Mouse (Mus musculus) ES-Bruce4 (cell line): ENCODE results near the gene Adcy5. TPM values are rescaled to one million over a fixed set of nuclear protein-coding genes. Genes with fewer than 3 reads are reported as not detected.

Experiments used
- H3K27ac ChIP-seq: 2 replicates; pipeline ENCODE4 v1.5.1; 2012; ENCODE audit warnings: low read length, inconsistent platforms; ENCODE audit not compliant: insufficient read depth
- H3K27me3 ChIP-seq: 2 replicates; pipeline ENCODE4 v1.6.1; 2012; ENCODE audit warnings: mild to moderate bottlenecking, low read length, inconsistent platforms; ENCODE audit not compliant: control insufficient read depth, poor library complexity, insufficient read depth, severe bottlenecking
- H3K36me3 ChIP-seq: 2 replicates; pipeline ENCODE4 v1.6.1; 2012; ENCODE audit warnings: inconsistent platforms, mild to moderate bottlenecking, low read length, moderate library complexity; ENCODE audit not compliant: control insufficient read depth, poor library complexity, insufficient read depth, severe bottlenecking
- H3K4me1 ChIP-seq: one replicate; pipeline ENCODE4 v1.8.1; 2011; ENCODE audit warnings: low read length; ENCODE audit not compliant: control insufficient read depth, insufficient read depth
- H3K4me3 ChIP-seq: 2 replicates; pipeline ENCODE4 v1.5.1; 2011; ENCODE audit warnings: low read depth, mild to moderate bottlenecking, low read length
- H3K9ac ChIP-seq: 2 replicates; pipeline ENCODE4 v1.6.1; 2012; ENCODE audit warnings: low read depth, mild to moderate bottlenecking, inconsistent platforms; ENCODE audit not compliant: poor library complexity, severe bottlenecking
- H3K9me3 ChIP-seq: replicated peaks from 2 replicates; pipeline ENCODE4 v1.6.1; 2012; ENCODE audit warnings: mild to moderate bottlenecking, low read length, inconsistent platforms; ENCODE audit not compliant: control insufficient read depth, poor library complexity, insufficient read depth, severe bottlenecking
- CTCF ChIP-seq: IDR thresholded peaks from one replicate; pipeline ENCODE4 v1.8.1; 2011; ENCODE audit warnings: low read depth, low read length
- EP300 ChIP-seq: IDR thresholded peaks from 2 replicates; pipeline ENCODE4 v1.6.1; 2011; ENCODE audit warnings: low read depth, low read length; ENCODE audit not compliant: insufficient read depth
- POLR2A ChIP-seq: IDR thresholded peaks from one replicate; pipeline ENCODE4 v1.8.1; 2011; ENCODE audit warnings: low read length; ENCODE audit not compliant: insufficient read depth
- polyA plus RNA-seq: library from polyadenylated mRNA; stranded (reverse); fragments of >200 nt; gene quantifications from 2 replicates; pipeline ENCODE4 v1.2.4, GENCODE M21; 2011; ENCODE audit warnings: low read depth; ENCODE audit not compliant: missing spikeins, insufficient read depth, insufficient read length

The Adcy5 gene
- polyA plus RNA-seq, 1 experiment: 1.2 TPM

- Histone ChIP-seq H3K27me3 (no peaks in the 10 kb centered on the region), H3K9me3 (no peaks in the 10 kb centered on the region), H3K4me1 (no peaks in the 10 kb centered on the region), H3K4me3 (no peak overlapping the region), H3K27ac (no peak overlapping the region), H3K9ac (no peak overlapping the region), H3K36me3 (no peaks in the 10 kb centered on the region)
- no peak for TF ChIP-seq EP300
- no peak for TF ChIP-seq POLR2A
- TF ChIP-seq CTCF: no peak
These were observed 175.8 kb downstream of the Adcy5 start for GRCm38 (mm10) chr16:35330451-35330850.

Other genes with a start within 250 kb of the Adcy5 start
- 85.0 and 87.6 TPM in 2 replicates for gene Hacd2, start 132.4 kb upstream of the Adcy5 start, polyA plus RNA-seq
- gene Sec22a, start 209.0 kb downstream of the Adcy5 start, polyA plus RNA-seq: 29.3 and 32.8 TPM in 2 replicates